Mouse (Mus musculus): ENCODE measurements around the gene Rragd.
A peak's percentile ranks its signal among the peaks of the same experiment; 100 is the strongest.
"Not testable (repeated sequence)": the region's sequence is repeated elsewhere in the genome, so short reads cannot be mapped to it uniquely, and the experiment has no call there.

Gene Rragd

GRCm38 (mm10) chr4:32982716-32983175 lies at the start of gene Rragd:
Rragd (plus strand) TSS chr4:32983037.
- DNase-seq (ENCODE audit: low read depth, low spot score) = peak; percentile 68

GRCm38 (mm10) chr4:32936762-32937341 lies 46.0 kb upstream of the Rragd start:
- no peak for DNase-seq (ENCODE audit: low read depth, low spot score)

GRCm38 (mm10) chr4:32939521-32939920 lies 43.3 kb upstream of the Rragd start:
- no peak for DNase-seq (ENCODE audit: low read depth, low spot score)

- DNase-seq (ENCODE audit: low read depth, low spot score) = no peak
These were observed 42.9 kb upstream of the Rragd start for GRCm38 (mm10) chr4:32939964-32940363.

GRCm38 (mm10) chr4:32940984-32941383 lies 41.9 kb upstream of the Rragd start:
- DNase-seq (ENCODE audit: low read depth, low spot score) = no peak

- no peak for DNase-seq (ENCODE audit: low read depth, low spot score)
These were observed 35.2 kb upstream of the Rragd start for GRCm38 (mm10) chr4:32947631-32948030.

- DNase-seq (ENCODE audit: low read depth, low spot score) = no peak
These were observed 34.1 kb upstream of the Rragd start for GRCm38 (mm10) chr4:32948696-32949095.

- peak; percentile 79 for DNase-seq (ENCODE audit: low read depth, low spot score)
These were observed 32.3 kb upstream of the Rragd start, which contains the start of gene Ankrd6 for GRCm38 (mm10) chr4:32950356-32951034. Ankrd6 (minus strand) TSS chr4:32950841.

- peak; percentile 46 for DNase-seq (ENCODE audit: low read depth, low spot score)
These were observed 31.5 kb upstream of the Rragd start for GRCm38 (mm10) chr4:32951035-32951940.

- no peak for DNase-seq (ENCODE audit: low read depth, low spot score)
These were observed 30.2 kb upstream of the Rragd start for GRCm38 (mm10) chr4:32952681-32953080.

- DNase-seq (ENCODE audit: low read depth, low spot score) = no peak
These were observed 26.4 kb upstream of the Rragd start for GRCm38 (mm10) chr4:32956423-32956822.

GRCm38 (mm10) chr4:32961394-32961793 lies 21.4 kb upstream of the Rragd start:
- no peak for DNase-seq (ENCODE audit: low read depth, low spot score)

GRCm38 (mm10) chr4:32964619-32965018 lies 18.2 kb upstream of the Rragd start:
- not testable (repeated sequence) for DNase-seq (ENCODE audit: low read depth, low spot score)

- DNase-seq (ENCODE audit: low read depth, low spot score) = peak; percentile 11
These were observed 5.5 kb upstream of the Rragd start for GRCm38 (mm10) chr4:32977331-32977730.

GRCm38 (mm10) chr4:32980061-32980460 lies 2.8 kb upstream of the Rragd start:
- DNase-seq (ENCODE audit: low read depth, low spot score) = no peak

GRCm38 (mm10) chr4:32981617-32982016 lies 1.2 kb upstream of the Rragd start:
- no peak for DNase-seq (ENCODE audit: low read depth, low spot score)

- DNase-seq (ENCODE audit: low read depth, low spot score) = peak; percentile 14
These were observed 659 bp upstream of the Rragd start for GRCm38 (mm10) chr4:32982041-32982715.

- DNase-seq (ENCODE audit: low read depth, low spot score) = peak; percentile 75
These were observed 629 bp downstream of the Rragd start for GRCm38 (mm10) chr4:32983176-32984155.

- DNase-seq (ENCODE audit: low read depth, low spot score) = peak; percentile 44
These were observed 1.4 kb downstream of the Rragd start for GRCm38 (mm10) chr4:32984242-32984641.
